14 mouse cellular contexts compared by ENCODE assay signal in the genomic region with DNA sequence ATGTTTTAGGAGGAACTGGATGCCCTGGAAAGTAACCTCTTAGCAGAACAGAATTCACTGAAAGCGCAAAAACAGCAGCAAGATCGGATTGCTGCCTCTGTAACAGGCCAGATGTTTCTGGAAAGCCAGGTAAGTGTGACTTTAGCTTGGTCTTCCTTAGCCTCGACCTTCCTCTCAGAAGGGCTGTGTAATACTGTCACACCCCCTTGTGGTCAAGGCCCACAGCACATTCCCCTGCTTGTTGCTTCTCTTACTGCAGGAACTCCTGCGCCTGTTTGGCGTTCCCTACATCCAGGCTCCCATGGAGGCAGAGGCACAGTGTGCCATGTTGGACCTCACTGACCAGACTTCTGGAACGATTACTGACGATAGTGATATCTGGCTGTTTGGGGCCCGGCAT. TPM values are rescaled to one million over a fixed set of nuclear protein-coding genes. Genes with fewer than 3 reads are reported as not detected.
DNase-seq lines count a peak whose midpoint lies in the region; ATAC-seq lines count a peak whose summit lies in the region.
"Had no signal": no experiment of that assay in that cellular context is flagged by ENCODE, and none has a peak within 500 bp of the region (broad histone marks: within the 10 kb centered on the region; RNA-seq: fewer than 3 reads in every experiment).

No protein-coding gene starts in this region.

- H3K9ac ChIP-seq in midbrain, embryonic 15.5 days: no peak overlapping the region
- H3K9ac ChIP-seq: lung, embryonic 15.5 days had no signal

- DNase-seq in embryo, embryonic 10.5 days (ENCODE audit: low spot score): peak; percentile 11
- no peak for DNase-seq in embryo, embryonic 10 days (ENCODE audit: low spot score)
- DNase-seq in kidney, postnatal 4 days: peak; percentile 8 to 11
- DNase-seq in kidney, adult 9 months: no peak
- peak; percentile 31 for DNase-seq in 416B (ENCODE audit: low read depth)
- DNase-seq in WW6 (ENCODE audit: low read depth, low spot score): peak; percentile 28
- DNase-seq: adrenal gland, adult 2 months; cerebellum, adult 9-10 months; heart, postnatal 14 days; kidney, adult 11 months had no signal

- H3K27ac ChIP-seq in midbrain, embryonic 15.5 days: no peak overlapping the region
- H3K27ac ChIP-seq: lung, embryonic 15.5 days had no signal

- no peaks in the 10 kb centered on the region for H3K4me1 ChIP-seq in midbrain, embryonic 15.5 days
- H3K4me1 ChIP-seq: lung, embryonic 15.5 days had no signal

- peaks cover 69% of the 10 kb centered on the region for H3K36me3 ChIP-seq in midbrain, embryonic 15.5 days (replicated peaks)

- no peak overlapping the region for H3K4me2 ChIP-seq in midbrain, embryonic 15.5 days
- H3K4me2 ChIP-seq: lung, embryonic 15.5 days had no signal

- 93% methylated on average over 8 of the region's 8 CpGs for WGBS in midbrain, embryonic 15.5 days

- no peaks in the 10 kb centered on the region for H3K27me3 ChIP-seq in midbrain, embryonic 15.5 days (replicated peaks)
- H3K27me3 ChIP-seq: lung, embryonic 15.5 days had no signal

- no peak overlapping the region for H3K4me3 ChIP-seq in midbrain, embryonic 15.5 days
- H3K4me3 ChIP-seq: lung, embryonic 15.5 days had no signal

- no peaks in the 10 kb centered on the region for H3K9me3 ChIP-seq in midbrain, embryonic 15.5 days
- H3K9me3 ChIP-seq: lung, embryonic 15.5 days had no signal

- ATAC-seq in midbrain, embryonic 15.5 days (replicated peaks): no peak
- no peak for ATAC-seq in cerebellum, adult (ENCODE audit: insufficient number of reproducible peaks, low FRiP score, low TSS enrichment)
- ATAC-seq: midbrain, embryonic 16.5 days had no signal

RNA-seq across cellular contexts. Expression of gene Ercc5, which starts 26.4 kb away (rescaled TPM):
- 32.1 and 32.8 TPM in 2 replicates for polyA plus RNA-seq in midbrain, embryonic 15.5 days (2015; fragmentation: Nextera tagmentation; extraction: Ambion mirVana)

RNA-seq across cellular contexts. Expression of gene Mettl21e, which starts 44.9 kb away (rescaled TPM):
- not detected in 2 replicates for polyA plus RNA-seq in midbrain, embryonic 15.5 days (2015; fragmentation: Nextera tagmentation; extraction: Ambion mirVana)
- polyA plus RNA-seq: adrenal gland, adult 2 months; midbrain, embryonic 16.5 days had no signal

RNA-seq across cellular contexts. Expression of gene Bivm, which starts 55.1 kb away (rescaled TPM):
- 30.9 and 33.9 TPM in 2 replicates for polyA plus RNA-seq in midbrain, embryonic 15.5 days (2015; fragmentation: Nextera tagmentation; extraction: Ambion mirVana)

RNA-seq across cellular contexts. Expression of gene Kdelc1, which starts 55.3 kb away (rescaled TPM):
- 26.2 and 27.0 TPM in 2 replicates for polyA plus RNA-seq in midbrain, embryonic 15.5 days (2015; fragmentation: Nextera tagmentation; extraction: Ambion mirVana)

Comparison
In these comparisons a context has a peak if more than half of its experiments do, and no peak if none do; other contexts are left out.
1. DNase-seq: peak in embryo, embryonic 10.5 days (single experiment), kidney, postnatal 4 days (2 of 2), 416B (single experiment) and WW6 (single experiment); none in embryo, embryonic 10 days (single experiment) and kidney, adult 9 months (single experiment).